In genomic region chr2:178635685-178636084, GRCm38 (mm10) we compare ENCODE assay signal across 10 mouse cellular contexts.
DNase-seq lines count a peak whose midpoint lies in the region; ATAC-seq lines count a peak whose summit lies in the region.
"Had no signal": no experiment of that assay in that cellular context is flagged by ENCODE, and none has a peak within 500 bp of the region (broad histone marks: within the 10 kb centered on the region; RNA-seq: fewer than 3 reads in every experiment).

No protein-coding gene starts in this region.

- H3K9ac ChIP-seq in limb, embryonic 15.5 days: no peak overlapping the region
- H3K9ac ChIP-seq in neural tube, embryonic 13.5 days: no peak overlapping the region

- H3K9me3 ChIP-seq in hindbrain, embryonic 10.5 days: no peaks in the 10 kb centered on the region
- no peaks in the 10 kb centered on the region for H3K9me3 ChIP-seq in limb, embryonic 15.5 days
- no peaks in the 10 kb centered on the region for H3K9me3 ChIP-seq in neural tube, embryonic 13.5 days

- H3K36me3 ChIP-seq in hindbrain, embryonic 10.5 days: no peaks in the 10 kb centered on the region
- H3K36me3 ChIP-seq in limb, embryonic 15.5 days: no peaks in the 10 kb centered on the region
- no peaks in the 10 kb centered on the region for H3K36me3 ChIP-seq in neural tube, embryonic 13.5 days

- no peaks in the 10 kb centered on the region for H3K27me3 ChIP-seq in hindbrain, embryonic 10.5 days (ENCODE audit: insufficient read depth, poor library complexity, severe bottlenecking)
- H3K27me3 ChIP-seq in limb, embryonic 15.5 days: no peaks in the 10 kb centered on the region
- H3K27me3 ChIP-seq in neural tube, embryonic 13.5 days: no peaks in the 10 kb centered on the region

- H3K4me1 ChIP-seq in hindbrain, embryonic 10.5 days (replicated peaks): peaks cover 46% of the 10 kb centered on the region
- peaks cover 53% of the 10 kb centered on the region for H3K4me1 ChIP-seq in limb, embryonic 15.5 days
- H3K4me1 ChIP-seq in neural tube, embryonic 13.5 days (replicated peaks): peaks cover 42% of the 10 kb centered on the region
- H3K4me1 ChIP-seq: megakaryocyte, embryonic 14.5 days had no signal

- H3K4me2 ChIP-seq in limb, embryonic 15.5 days: no peak overlapping the region
- H3K4me2 ChIP-seq in neural tube, embryonic 13.5 days: no peak overlapping the region

- ATAC-seq in limb, embryonic 15.5 days (ENCODE audit: insufficient number of reproducible peaks, low FRiP score, low TSS enrichment, low read depth): peak; percentile 52; the same call in 1 of the 2 replicates
- ATAC-seq in neural tube, embryonic 13.5 days (ENCODE audit: low read depth): peak; percentile 60; the same call in 1 of the 2 replicates

- WGBS in hindbrain, embryonic 10.5 days: 42% methylated on average over 4 of the region's 4 CpGs
- 31% methylated on average over 4 of the region's 4 CpGs for WGBS in limb, embryonic 15.5 days
- WGBS in neural tube, embryonic 13.5 days: 29% methylated on average over 4 of the region's 4 CpGs

- peak; percentile 31 for DNase-seq in embryo, embryonic 10.5 days (ENCODE audit: low spot score)
- no peak for DNase-seq in embryo, embryonic 11 days
- DNase-seq in hindbrain, embryonic 10.5 days (ENCODE audit: low spot score): no peak
- no peak for DNase-seq in left cerebral cortex, adult 18-20 months (ENCODE audit: low spot score in 2 of 2)
- DNase-seq in kidney, adult 9 months: no peak
- no peak for DNase-seq in adrenal gland, adult 2 months
- DNase-seq: kidney, postnatal 14 days had no signal

- peak overlapping the region; percentile 23; the same call in 1 of the 2 replicates for H3K27ac ChIP-seq in hindbrain, embryonic 10.5 days
- H3K27ac ChIP-seq in limb, embryonic 15.5 days: no peak overlapping the region
- no peak overlapping the region for H3K27ac ChIP-seq in neural tube, embryonic 13.5 days (replicated peaks)

- no peak overlapping the region for H3K4me3 ChIP-seq in hindbrain, embryonic 10.5 days
- no peak overlapping the region for H3K4me3 ChIP-seq in limb, embryonic 15.5 days
- no peak overlapping the region for H3K4me3 ChIP-seq in neural tube, embryonic 13.5 days
- H3K4me3 ChIP-seq: megakaryocyte, embryonic 14.5 days had no signal
